Mouse (Mus musculus): ENCODE data around the gene Alk. TPM values are rescaled to one million over a fixed set of nuclear protein-coding genes. Genes with fewer than 3 reads are reported as not detected.

The Alk gene
- total RNA-seq, 1 experiment from 2014 or later = not detected

GRCm38 (mm10) chr17:71990176-71990720 is 614.2 kb downstream of the Alk start:
- ATAC-seq (replicated peaks in 1 of 2; ENCODE audit: insufficient read depth in 1 of 2, low FRiP score in 2 of 2, low TSS enrichment in 1 of 2, low read depth in 1 of 2, poor library complexity in 2 of 2, severe bottlenecking in 2 of 2) = no peak

GRCm38 (mm10) chr17:71988736-71989569 is 615.5 kb downstream of the Alk start:
- ATAC-seq (replicated peaks in 1 of 2; ENCODE audit: insufficient read depth in 1 of 2, low FRiP score in 2 of 2, low TSS enrichment in 1 of 2, low read depth in 1 of 2, poor library complexity in 2 of 2, severe bottlenecking in 2 of 2) = no peak

- no peak for ATAC-seq (replicated peaks in 1 of 2; ENCODE audit: insufficient read depth in 1 of 2, low FRiP score in 2 of 2, low TSS enrichment in 1 of 2, low read depth in 1 of 2, poor library complexity in 2 of 2, severe bottlenecking in 2 of 2)
These were observed 617.4 kb downstream of the Alk start for GRCm38 (mm10) chr17:71986998-71987397.

- peak; percentile 86 to 91 for ATAC-seq (replicated peaks in 1 of 2; ENCODE audit: insufficient read depth in 1 of 2, low FRiP score in 2 of 2, low TSS enrichment in 1 of 2, low read depth in 1 of 2, poor library complexity in 2 of 2, severe bottlenecking in 2 of 2)
These were observed 618.0 kb downstream of the Alk start for GRCm38 (mm10) chr17:71986456-71986855.

GRCm38 (mm10) chr17:71981177-71981576 is 623.2 kb downstream of the Alk start:
- no peak for ATAC-seq (replicated peaks in 1 of 2; ENCODE audit: insufficient read depth in 1 of 2, low FRiP score in 2 of 2, low TSS enrichment in 1 of 2, low read depth in 1 of 2, poor library complexity in 2 of 2, severe bottlenecking in 2 of 2)

- no peak for ATAC-seq (replicated peaks in 1 of 2; ENCODE audit: insufficient read depth in 1 of 2, low FRiP score in 2 of 2, low TSS enrichment in 1 of 2, low read depth in 1 of 2, poor library complexity in 2 of 2, severe bottlenecking in 2 of 2)
These were observed 623.8 kb downstream of the Alk start for GRCm38 (mm10) chr17:71980518-71981145.

GRCm38 (mm10) chr17:71979137-71979536 is 625.3 kb downstream of the Alk start:
- no peak for ATAC-seq (replicated peaks in 1 of 2; ENCODE audit: insufficient read depth in 1 of 2, low FRiP score in 2 of 2, low TSS enrichment in 1 of 2, low read depth in 1 of 2, poor library complexity in 2 of 2, severe bottlenecking in 2 of 2)

- ATAC-seq (replicated peaks in 1 of 2; ENCODE audit: insufficient read depth in 1 of 2, low FRiP score in 2 of 2, low TSS enrichment in 1 of 2, low read depth in 1 of 2, poor library complexity in 2 of 2, severe bottlenecking in 2 of 2) = no peak
These were observed 627.8 kb downstream of the Alk start for GRCm38 (mm10) chr17:71976661-71977060.

GRCm38 (mm10) chr17:71973704-71974103 is 630.7 kb downstream of the Alk start:
- ATAC-seq (replicated peaks in 1 of 2; ENCODE audit: insufficient read depth in 1 of 2, low FRiP score in 2 of 2, low TSS enrichment in 1 of 2, low read depth in 1 of 2, poor library complexity in 2 of 2, severe bottlenecking in 2 of 2) = no peak

- ATAC-seq (replicated peaks in 1 of 2; ENCODE audit: insufficient read depth in 1 of 2, low FRiP score in 2 of 2, low TSS enrichment in 1 of 2, low read depth in 1 of 2, poor library complexity in 2 of 2, severe bottlenecking in 2 of 2) = no peak
These were observed 637.1 kb downstream of the Alk start for GRCm38 (mm10) chr17:71967356-71967755.

- ATAC-seq (replicated peaks in 1 of 2; ENCODE audit: insufficient read depth in 1 of 2, low FRiP score in 2 of 2, low TSS enrichment in 1 of 2, low read depth in 1 of 2, poor library complexity in 2 of 2, severe bottlenecking in 2 of 2) = peak; percentile 34 to 58; a peak in 2 of 4 replicates
These were observed 638.5 kb downstream of the Alk start for GRCm38 (mm10) chr17:71965733-71966606.

- no peak for ATAC-seq (replicated peaks in 1 of 2; ENCODE audit: insufficient read depth in 1 of 2, low FRiP score in 2 of 2, low TSS enrichment in 1 of 2, low read depth in 1 of 2, poor library complexity in 2 of 2, severe bottlenecking in 2 of 2)
These were observed 639.8 kb downstream of the Alk start for GRCm38 (mm10) chr17:71964610-71965009.

- no peak for ATAC-seq (replicated peaks in 1 of 2; ENCODE audit: insufficient read depth in 1 of 2, low FRiP score in 2 of 2, low TSS enrichment in 1 of 2, low read depth in 1 of 2, poor library complexity in 2 of 2, severe bottlenecking in 2 of 2)
These were observed 641.7 kb downstream of the Alk start for GRCm38 (mm10) chr17:71962746-71963145.

- peak; percentile 29 to 49; a peak in 2 of 4 replicates for ATAC-seq (replicated peaks in 1 of 2; ENCODE audit: insufficient read depth in 1 of 2, low FRiP score in 2 of 2, low TSS enrichment in 1 of 2, low read depth in 1 of 2, poor library complexity in 2 of 2, severe bottlenecking in 2 of 2)
These were observed 649.4 kb downstream of the Alk start for GRCm38 (mm10) chr17:71955011-71955410.

- ATAC-seq (replicated peaks in 1 of 2; ENCODE audit: insufficient read depth in 1 of 2, low FRiP score in 2 of 2, low TSS enrichment in 1 of 2, low read depth in 1 of 2, poor library complexity in 2 of 2, severe bottlenecking in 2 of 2) = no peak
These were observed 650.1 kb downstream of the Alk start for GRCm38 (mm10) chr17:71954217-71954844.

- no peak for ATAC-seq (replicated peaks in 1 of 2; ENCODE audit: insufficient read depth in 1 of 2, low FRiP score in 2 of 2, low TSS enrichment in 1 of 2, low read depth in 1 of 2, poor library complexity in 2 of 2, severe bottlenecking in 2 of 2)
These were observed 653.5 kb downstream of the Alk start for GRCm38 (mm10) chr17:71950968-71951367.

- no peak for ATAC-seq (replicated peaks in 1 of 2; ENCODE audit: insufficient read depth in 1 of 2, low FRiP score in 2 of 2, low TSS enrichment in 1 of 2, low read depth in 1 of 2, poor library complexity in 2 of 2, severe bottlenecking in 2 of 2)
These were observed 655.7 kb downstream of the Alk start for GRCm38 (mm10) chr17:71948687-71949086.

Measured in hematopoietic stem cell, adult 5-6 weeks (primary cell).